Mouse (Mus musculus) MEL (cell line): ENCODE data around the gene Polk.

Source experiments
- CTCF ChIP-seq, 3 experiments: IDR thresholded peaks in 2 of 3; conservative IDR thresholded peaks in 1 of 3; 2 replicates each; pipeline ENCODE4 v1.5.1; 2011 to 2012; ENCODE audit warnings: low read length in 3 of 3, low read depth in 2 of 3, mild to moderate bottlenecking in 2 of 3, improper control_type of control experiment in 1 of 3, inconsistent platforms in 1 of 3, mixed read lengths in 1 of 3, moderate library complexity in 1 of 3; ENCODE audit not compliant: control insufficient read depth in 1 of 3, insufficient read depth in 1 of 3, poor library complexity in 1 of 3, severe bottlenecking in 1 of 3
- EP300 ChIP-seq, 2 experiments: IDR thresholded peaks; 2 replicates each; pipeline ENCODE4 v1.6.1; 2011; ENCODE audit warnings: improper control_type of control experiment in 2 of 2, low read length in 2 of 2, low read depth in 1 of 2, mild to moderate bottlenecking in 1 of 2
- ETS1 ChIP-seq: IDR thresholded peaks from 2 replicates; pipeline ENCODE4 v1.6.1; 2012; ENCODE audit warnings: low read depth, mild to moderate bottlenecking, inconsistent platforms, low read length, improper control_type of control experiment, moderate library complexity
- MAX ChIP-seq: IDR thresholded peaks from 2 replicates; pipeline ENCODE4 v1.6.1; 2011; ENCODE audit warnings: low read length, improper control_type of control experiment
- MXI1 ChIP-seq: IDR thresholded peaks from 2 replicates; pipeline ENCODE4 v1.6.1; 2011; ENCODE audit warnings: mild to moderate bottlenecking, low read depth, low read length, improper control_type of control experiment
- POLR2A ChIP-seq, 2 experiments: IDR thresholded peaks; 2 replicates each; pipeline ENCODE4 v1.6.1; 2011 to 2012; ENCODE audit warnings: low read length in 2 of 2, mild to moderate bottlenecking in 2 of 2, control low read depth in 1 of 2, improper control_type of control experiment in 1 of 2, low read depth in 1 of 2, moderate library complexity in 1 of 2; ENCODE audit not compliant: control insufficient read depth in 1 of 2, insufficient read depth in 1 of 2, poor library complexity in 1 of 2
- TAL1 ChIP-seq: IDR thresholded peaks from 2 replicates; pipeline ENCODE4 v1.6.1; 2012; ENCODE audit warnings: mild to moderate bottlenecking, inconsistent platforms, low read length, moderate library complexity, mixed read lengths
- UBTF ChIP-seq: IDR thresholded peaks from 2 replicates; pipeline ENCODE4 v1.6.1; 2012; ENCODE audit warnings: low read depth, mild to moderate bottlenecking, inconsistent platforms, low read length, improper control_type of control experiment, moderate library complexity, borderline replicate concordance; ENCODE audit not compliant: insufficient read depth
- USF1 ChIP-seq: IDR thresholded peaks from 2 replicates; pipeline ENCODE4 v1.6.1; 2014; ENCODE audit warnings: low read depth, mild to moderate bottlenecking, inconsistent platforms, low read length, improper control_type of control experiment, moderate library complexity
- USF2 ChIP-seq, 2 experiments: IDR thresholded peaks; 2 replicates each; pipeline ENCODE4 v1.6.1; 2011 to 2012; ENCODE audit warnings: improper control_type of control experiment in 2 of 2, low read length in 2 of 2, borderline replicate concordance in 1 of 2, inconsistent platforms in 1 of 2, low read depth in 1 of 2, mild to moderate bottlenecking in 1 of 2; ENCODE audit not compliant: insufficient read depth in 1 of 2
- ZC3H11A ChIP-seq: IDR thresholded peaks from 2 replicates; pipeline ENCODE4 v1.6.1; 2012; ENCODE audit warnings: low read depth, mild to moderate bottlenecking, inconsistent platforms, low read length, improper control_type of control experiment

DNA sequence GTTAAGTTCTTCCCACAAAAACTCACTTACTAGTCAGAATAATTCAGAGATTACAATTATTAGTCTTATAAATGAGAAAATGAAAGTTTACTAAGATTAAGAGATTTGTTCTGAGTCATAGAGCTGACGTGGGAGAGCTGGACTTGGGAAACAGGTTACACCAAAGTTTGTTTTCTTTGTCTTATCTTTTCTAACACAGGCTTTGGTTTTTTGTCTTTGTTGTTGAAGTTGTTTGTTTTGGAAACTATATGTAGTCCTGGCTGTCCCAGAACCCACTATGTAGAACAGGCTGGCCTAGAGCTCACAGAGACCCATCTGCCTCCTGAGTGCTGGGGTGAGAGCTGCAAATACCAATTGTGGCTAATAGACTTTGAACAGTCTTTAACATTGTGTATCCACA, 31.1 kb downstream of the Polk start:
- TF ChIP-seq MAX = no peak
- TF ChIP-seq CTCF (IDR thresholded peaks at IDR 0.05 in 2 of 3, conservative IDR thresholded peaks at IDR 0.05 in 1 of 3; ENCODE audit: control insufficient read depth in 1 of 3, insufficient read depth in 1 of 3, low read depth in 2 of 3, low read length in 3 of 3, poor library complexity in 1 of 3, severe bottlenecking in 1 of 3) = no peak
- no peak for TF ChIP-seq ZC3H11A
- no peak for TF ChIP-seq EP300 (IDR thresholded peaks at IDR 0.05; ENCODE audit: low read depth in 1 of 2, low read length in 2 of 2)
- TF ChIP-seq USF1 = no peak
- TF ChIP-seq POLR2A (IDR thresholded peaks at IDR 0.05; ENCODE audit: control insufficient read depth in 1 of 2, insufficient read depth in 1 of 2, low read depth in 1 of 2, low read length in 2 of 2, poor library complexity in 1 of 2) = no peak
- no peak for TF ChIP-seq ETS1
- TF ChIP-seq TAL1 = peak; percentile 64
- no peak for TF ChIP-seq USF2 (IDR thresholded peaks at IDR 0.05; ENCODE audit: borderline replicate concordance in 1 of 2, insufficient read depth in 1 of 2, low read depth in 1 of 2, low read length in 2 of 2)
- TF ChIP-seq UBTF = no peak
- TF ChIP-seq MXI1 = no peak
